Mouse (Mus musculus) right cerebral cortex, postnatal 25 days (tissue): ENCODE results near the gene Ube2l6.

Experiments
- DNase-seq: peaks from one replicate; pipeline ENCODE4 v3.0.0; 2022

The Ube2l6 gene

GRCm38 (mm10) chr2:84798493-84798921 lies at the start of gene Ube2l6:
Gene Ube2l6 (plus strand): TSS chr2:84798828.
- peak; percentile 57 for DNase-seq

GRCm38 (mm10) chr2:84750115-84750514 lies 48.5 kb upstream of the Ube2l6 start:
- no peak for DNase-seq

GRCm38 (mm10) chr2:84756245-84756644 lies 42.4 kb upstream of the Ube2l6 start:
- no peak for DNase-seq

GRCm38 (mm10) chr2:84757026-84757682 lies 41.5 kb upstream of the Ube2l6 start:
- no peak for DNase-seq

GRCm38 (mm10) chr2:84758542-84759127 lies 40.0 kb upstream of the Ube2l6 start:
- no peak for DNase-seq

GRCm38 (mm10) chr2:84760777-84761176 lies 37.9 kb upstream of the Ube2l6 start:
- DNase-seq = no peak

- DNase-seq = no peak
Measured at GRCm38 (mm10) chr2:84761309-84761708, 37.3 kb upstream of the Ube2l6 start.

- DNase-seq = no peak
Measured at GRCm38 (mm10) chr2:84761840-84762239, 36.8 kb upstream of the Ube2l6 start.

GRCm38 (mm10) chr2:84762295-84762694 lies 36.3 kb upstream of the Ube2l6 start:
- no peak for DNase-seq

GRCm38 (mm10) chr2:84762818-84763217 lies 35.8 kb upstream of the Ube2l6 start:
- DNase-seq = no peak

- no peak for DNase-seq
Measured at GRCm38 (mm10) chr2:84770501-84770900, 28.1 kb upstream of the Ube2l6 start.

- DNase-seq = no peak
Measured at GRCm38 (mm10) chr2:84772454-84772853, 26.2 kb upstream of the Ube2l6 start.

- DNase-seq = no peak
Measured at GRCm38 (mm10) chr2:84773195-84773594, 25.4 kb upstream of the Ube2l6 start.

- DNase-seq = no peak
Measured at GRCm38 (mm10) chr2:84774751-84775150, 23.9 kb upstream of the Ube2l6 start.

- DNase-seq = no peak
Measured at GRCm38 (mm10) chr2:84775241-84775640, 23.4 kb upstream of the Ube2l6 start, which contains the start of gene Serping1. Gene Serping1 (minus strand): TSS chr2:84775444.

GRCm38 (mm10) chr2:84775665-84776064 lies 23.0 kb upstream of the Ube2l6 start:
- DNase-seq = no peak

- DNase-seq = no peak
Measured at GRCm38 (mm10) chr2:84777706-84778105, 20.9 kb upstream of the Ube2l6 start.

- DNase-seq = no peak
Measured at GRCm38 (mm10) chr2:84779210-84779609, 19.4 kb upstream of the Ube2l6 start.

GRCm38 (mm10) chr2:84783315-84783714 lies 15.3 kb upstream of the Ube2l6 start:
- no peak for DNase-seq

- no peak for DNase-seq
Measured at GRCm38 (mm10) chr2:84783840-84784566, 14.6 kb upstream of the Ube2l6 start.

GRCm38 (mm10) chr2:84788316-84788715 lies 10.3 kb upstream of the Ube2l6 start:
- no peak for DNase-seq

GRCm38 (mm10) chr2:84790418-84790817 lies 8.2 kb upstream of the Ube2l6 start:
- no peak for DNase-seq

GRCm38 (mm10) chr2:84792516-84792915 lies 6.1 kb upstream of the Ube2l6 start:
- DNase-seq = no peak

- no peak for DNase-seq
Measured at GRCm38 (mm10) chr2:84793154-84793553, 5.5 kb upstream of the Ube2l6 start.
